Mouse (Mus musculus) neural tube, embryonic 15.5 days (tissue): Measurements from ENCODE around the gene Slc17a8. TPM values are rescaled to one million over a fixed set of nuclear protein-coding genes. Genes with fewer than 3 reads are reported as not detected.

ENCODE experiments used
- polyA plus RNA-seq: library from polyadenylated mRNA; unstranded; fragments of >200 nt; fragmentation: Nextera tagmentation; extraction: Ambion mirVana; gene quantifications from 2 replicates; pipeline ENCODE4 v1.2.1, GENCODE M21; 2015

Slc17a8 gene
- polyA plus RNA-seq, 1 experiment from 2014 or later = 0.54 TPM

Other genes with a start within 250 kb of the Slc17a8 start
- 4.0 and 7.6 TPM in 2 replicates for gene Gas2l3, start 177.3 kb downstream of the Slc17a8 start, polyA plus RNA-seq
- gene Nr1h4, start 87.7 kb downstream of the Slc17a8 start, polyA plus RNA-seq = 3.1 TPM in 1 of 2 replicates, not detected in the other
- 6.7 and 7.8 TPM in 2 replicates for gene Scyl2, start 65.0 kb upstream of the Slc17a8 start, polyA plus RNA-seq
- 58.6 and 67.6 TPM in 2 replicates for gene Actr6, start 111.0 kb upstream of the Slc17a8 start, polyA plus RNA-seq
- gene Uhrf1bp1l, start 123.7 kb upstream of the Slc17a8 start, polyA plus RNA-seq = 28.9 and 29.3 TPM in 2 replicates